ENCODE assay signal across 8 mouse cellular contexts in the genomic region with DNA sequence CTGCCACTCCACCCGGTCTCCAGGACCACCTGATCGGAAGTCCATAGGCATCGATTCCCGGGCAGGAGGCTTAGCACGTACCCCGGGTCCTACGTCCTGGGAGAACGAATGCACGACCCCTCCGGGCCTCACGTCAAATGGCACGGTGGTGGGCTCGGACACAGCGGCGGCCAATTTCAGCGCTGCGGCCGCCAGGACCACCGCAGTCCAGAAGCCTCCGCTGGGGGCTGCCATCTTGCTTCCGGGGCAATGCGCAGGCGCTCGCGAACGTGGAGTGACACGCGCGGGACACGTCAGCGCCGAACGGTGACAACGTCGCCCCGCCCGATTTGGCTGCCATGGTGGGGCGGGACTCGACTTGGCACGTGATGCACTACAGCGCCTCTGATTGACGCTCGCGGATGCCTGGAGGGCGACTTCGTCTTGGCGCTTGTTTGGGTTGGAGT. TPM values are rescaled to one million over a fixed set of nuclear protein-coding genes. Genes with fewer than 3 reads are reported as not detected.
DNase-seq lines count a peak whose midpoint lies in the region; ATAC-seq lines count a peak whose summit lies in the region.

A gene (minus strand): TSS at position 263 of the 446 bp plus-strand sequence.

- peak within 1 kb of the TSS; percentile 84 for H3K4me3 ChIP-seq in hindbrain, embryonic 16.5 days (ENCODE audit: low read length)
- peak within 1 kb of the TSS; percentile 91 for H3K4me3 ChIP-seq in macrophage (ENCODE audit: inconsistent target)

- peak; percentile 76 for DNase-seq in WW6 (ENCODE audit: low read depth, low spot score)
- peak; percentile 92 to 96 for DNase-seq in cerebellum, postnatal 4 days (ENCODE audit: low spot score in 2 of 2)
- peak; percentile 97 for DNase-seq in gastrocnemius, adult 18-20 months (ENCODE audit: low spot score)
- peak; percentile 97 for DNase-seq in left cerebral cortex, adult 18-20 months (ENCODE audit: low spot score in 2 of 2)
- DNase-seq in right cerebral cortex, adult 18-20 months = peak; percentile 97
- peak; percentile 82 for DNase-seq in urinary bladder, postnatal 10 days (ENCODE audit: low spot score)

- H3K4me2 ChIP-seq in hindbrain, embryonic 16.5 days (ENCODE audit: low read length) = peak within 1 kb of the TSS; percentile 96

- WGBS in hindbrain, embryonic 16.5 days = under 1% methylated on average over 47 of the region's 47 CpGs
- under 1% methylated on average over 47 of the region's 47 CpGs for WGBS in macrophage (ENCODE audit: missing documents)

- no peaks in the 10 kb centered on the region for H3K9me3 ChIP-seq in hindbrain, embryonic 16.5 days (ENCODE audit: control insufficient read depth, low read length)

- peaks cover 21% of the 10 kb centered on the region for H3K36me3 ChIP-seq in hindbrain, embryonic 16.5 days (ENCODE audit: control insufficient read depth, insufficient read depth, low read length)
- peaks cover 40% of the 10 kb centered on the region for H3K36me3 ChIP-seq in macrophage (ENCODE audit: inconsistent target)

- H3K4me1 ChIP-seq in hindbrain, embryonic 16.5 days (ENCODE audit: control insufficient read depth, insufficient read depth, low read depth, low read length) = peaks cover 19% of the 10 kb centered on the region

- peak within 1 kb of the TSS; percentile 87 for H3K9ac ChIP-seq in hindbrain, embryonic 16.5 days (ENCODE audit: low read depth, low read length)

- H3K27ac ChIP-seq in hindbrain, embryonic 16.5 days (ENCODE audit: low read depth, low read length) = peak within 1 kb of the TSS; percentile 73
- peak within 1 kb of the TSS; percentile 63 for H3K27ac ChIP-seq in macrophage

- H3K27me3 ChIP-seq in hindbrain, embryonic 16.5 days (replicated peaks; ENCODE audit: control insufficient read depth, insufficient read depth, low read length) = no peaks in the 10 kb centered on the region

- ATAC-seq in hindbrain, embryonic 16.5 days = peak; percentile 95

- peaks cover 28% of the 10 kb centered on the region for H3K79me2 ChIP-seq in macrophage (ENCODE audit: inconsistent target)

RNA-seq across cellular contexts. Expression of the gene that starts here (rescaled TPM):
- total RNA-seq in gastrocnemius, adult 18-20 months (2021) = 10 to 100 TPM; 17.1 to 17.5 TPM
- 81.4 and 88.4 TPM in 2 replicates for polyA plus RNA-seq in hindbrain, embryonic 16.5 days (2015; fragmentation: Nextera tagmentation; extraction: Ambion mirVana)
- total RNA-seq in left cerebral cortex, adult 18-20 months (2021) = 10 to 100 TPM; 38.8 to 40.9 TPM
- total RNA-seq in macrophage (2018; cell fraction: chromatin; rRNA removed) = 10 to 100 TPM in 19 of 26 experiments, 1 to 10 TPM in 7; 6.9 to 20.0 (median 12.9) TPM
- total RNA-seq in macrophage (2018; cell fraction: cytosol; rRNA removed) = 10 to 100 TPM; 43.2 to 68.6 (median 55.4) TPM
- 10 to 100 TPM; 12.2 to 43.3 (median 24.6) TPM for total RNA-seq in macrophage (2018; cell fraction: nucleus; rRNA removed)
- polyA plus RNA-seq in macrophage (2018) = 33.8 to 65.3 TPM (median 50.0 TPM) in 3 replicates

Comparison
In these comparisons a context has a peak if more than half of its experiments do, and no peak if none do; other contexts are left out.
1. Peak in every context shown above with its lines: DNase-seq, ATAC-seq, H3K4me3 ChIP-seq and H3K27ac ChIP-seq.